Mouse (Mus musculus) hindbrain, embryonic 14.5 days (tissue): ENCODE measurements around the gene Dcst1. TPM values are rescaled to one million over a fixed set of nuclear protein-coding genes. Genes with fewer than 3 reads are reported as not detected.

Experiments
- ATAC-seq: fragments of 200-750 bp; cut with Nextera tagmentation; 2 replicates; pipeline ENCODE4 v1.8.0; 2017; ENCODE audit warnings: moderate number of reproducible peaks, mild to moderate bottlenecking, moderate TSS enrichment, moderate library complexity; ENCODE audit not compliant: low FRiP score
- DNase-seq: peaks from one replicate; pipeline ENCODE4 v3.0.0-alpha.2; 2015; ENCODE audit warnings: low spot score
- H3K27ac ChIP-seq: fragments of 300-500 bp; sonication (generic); 2 replicates; pipeline ENCODE4 v1.5.1; 2014; ENCODE audit warnings: mild to moderate bottlenecking, moderate library complexity
- H3K27me3 ChIP-seq: fragments of 300-500 bp; sonication (generic); 2 replicates; pipeline ENCODE4 v1.6.1; 2014; ENCODE audit warnings: mild to moderate bottlenecking, low read length, mixed read lengths; ENCODE audit not compliant: control insufficient read depth, insufficient read depth
- H3K36me3 ChIP-seq: fragments of 300-500 bp; sonication (generic); replicated peaks from 2 replicates; pipeline ENCODE4 v1.6.1; 2014; ENCODE audit not compliant: control insufficient read depth, insufficient read depth
- H3K4me1 ChIP-seq: fragments of 300-500 bp; sonication (generic); replicated peaks from 2 replicates; pipeline ENCODE4 v1.6.1; 2014; ENCODE audit warnings: antibody characterized with exemption, low read length, mixed read lengths; ENCODE audit not compliant: control insufficient read depth, insufficient read depth
- H3K4me2 ChIP-seq: fragments of 300-500 bp; sonication (generic); replicated peaks from 2 replicates; pipeline ENCODE4 v1.6.1; 2014; ENCODE audit warnings: mild to moderate bottlenecking, moderate library complexity
- H3K4me3 ChIP-seq: fragments of 300-500 bp; sonication (generic); replicated peaks from 2 replicates; pipeline ENCODE4 v1.5.1; 2014; ENCODE audit warnings: mild to moderate bottlenecking, low read length
- H3K9ac ChIP-seq: fragments of 300-500 bp; sonication (generic); 2 replicates; pipeline ENCODE4 v1.6.1; 2014
- H3K9me3 ChIP-seq: fragments of 300-500 bp; sonication (generic); 2 replicates; pipeline ENCODE4 v1.6.1; 2016; ENCODE audit warnings: low read length; ENCODE audit not compliant: control insufficient read depth
- WGBS: fragments of 180-500 bp; shearing (Covaris S2); extraction: QIAGEN DNeasy Blood & Tissue Kit; methylation state at CpG from one replicate; pipeline ENCODE4 v1.1.7; 2014; 5-methylcytosine and 5-hydroxymethylcytosine counted together
- polyA plus RNA-seq: library from polyadenylated mRNA; unstranded; fragments of >200 nt; fragmentation: Nextera tagmentation; extraction: Ambion mirVana; gene quantifications from 2 replicates; pipeline ENCODE4 v1.2.1, GENCODE M21; 2014

Dcst1 gene
- polyA plus RNA-seq, 1 experiment from 2014 or later, result 0.43 TPM

DNA sequence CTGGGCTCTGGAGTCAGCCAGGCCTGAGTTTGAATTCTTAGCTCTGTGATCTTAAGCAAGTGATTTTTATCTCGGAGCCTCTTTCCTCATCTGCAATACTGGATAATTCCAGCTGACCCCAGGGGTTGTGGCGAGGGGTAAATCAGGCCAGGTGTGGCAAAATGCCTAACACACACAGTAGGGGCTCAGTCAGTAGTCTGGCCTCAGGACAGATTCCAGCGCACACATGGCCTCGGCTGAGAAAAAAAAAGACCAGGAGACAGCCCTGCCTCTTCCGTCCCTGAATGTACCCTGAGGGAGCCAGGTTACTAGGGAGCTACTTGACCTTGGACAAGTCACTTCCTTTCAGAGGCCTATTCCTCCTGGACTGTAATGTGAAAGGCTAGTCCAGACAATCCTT, 17.9 kb upstream of the Dcst1 start:
- Histone ChIP-seq H3K4me2 (no peak overlapping the region), H3K36me3 (no peaks in the 10 kb centered on the region), H3K9ac (no peak overlapping the region), H3K4me3 (no peak overlapping the region), H3K9me3 (no peaks in the 10 kb centered on the region), H3K27me3 (no peaks in the 10 kb centered on the region), H3K4me1 (peaks cover 13% of the 10 kb centered on the region), H3K27ac (no peak overlapping the region)
- 79% methylated on average over 5 of the region's 5 CpGs for WGBS
- ATAC-seq, result no peak
- no peak for DNase-seq

- H3K4me1 ChIP-seq, result peaks cover 14% of the 10 kb centered on the region
- no peak overlapping the region for H3K4me3 ChIP-seq
- H3K4me2 ChIP-seq, result no peak overlapping the region
- ATAC-seq, result no peak
- H3K9ac ChIP-seq, result no peak overlapping the region
- H3K27me3 ChIP-seq, result no peaks in the 10 kb centered on the region
- no peak for DNase-seq
- H3K27ac ChIP-seq, result no peak overlapping the region
- H3K9me3 ChIP-seq, result no peaks in the 10 kb centered on the region
- WGBS, result 90% methylated on average over 9 of the region's 9 CpGs
- no peaks in the 10 kb centered on the region for H3K36me3 ChIP-seq
Measured at GRCm38 (mm10) chr3:89382033-89382882, 17.2 kb upstream of the Dcst1 start.

- no peak for ATAC-seq
- no peak for DNase-seq
- Histone ChIP-seq H3K27me3 (no peaks in the 10 kb centered on the region), H3K9ac (no peak overlapping the region), H3K4me3 (no peak overlapping the region), H3K9me3 (no peaks in the 10 kb centered on the region), H3K4me1 (peaks cover 14% of the 10 kb centered on the region), H3K27ac (no peak overlapping the region), H3K36me3 (no peaks in the 10 kb centered on the region), H3K4me2 (no peak overlapping the region)
- 84% methylated on average over 11 of the region's 11 CpGs for WGBS
Measured at GRCm38 (mm10) chr3:89381233-89381632, 16.2 kb upstream of the Dcst1 start.

DNA sequence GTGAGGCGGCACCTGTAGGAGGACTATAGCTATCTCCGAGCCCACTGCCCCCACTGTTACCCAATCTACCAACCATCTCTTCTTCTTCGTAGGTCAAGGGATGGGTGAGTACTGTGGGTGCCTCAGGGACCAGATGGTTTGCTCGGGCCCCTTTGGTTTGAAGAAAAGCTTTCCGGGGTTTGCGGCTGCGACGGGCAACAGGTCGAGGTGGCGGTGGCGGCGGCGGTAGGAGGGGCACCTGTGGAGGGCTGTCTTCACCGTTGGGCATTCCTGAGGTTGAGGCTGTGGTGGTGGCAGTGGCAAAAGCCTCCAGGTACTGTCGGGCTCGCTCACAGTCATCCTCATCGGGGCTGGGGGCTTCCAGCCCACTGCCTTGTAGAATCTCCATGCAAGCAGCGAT, 15.7 kb upstream of the Dcst1 start:
- Histone ChIP-seq H3K4me3 (no peak overlapping the region), H3K4me2 (no peak overlapping the region), H3K36me3 (no peaks in the 10 kb centered on the region), H3K9ac (no peak overlapping the region), H3K27ac (no peak overlapping the region), H3K4me1 (peaks cover 14% of the 10 kb centered on the region), H3K9me3 (no peaks in the 10 kb centered on the region), H3K27me3 (no peaks in the 10 kb centered on the region)
- no peak for ATAC-seq
- DNase-seq, result no peak
- 96% methylated on average over 18 of the region's 18 CpGs for WGBS

DNA sequence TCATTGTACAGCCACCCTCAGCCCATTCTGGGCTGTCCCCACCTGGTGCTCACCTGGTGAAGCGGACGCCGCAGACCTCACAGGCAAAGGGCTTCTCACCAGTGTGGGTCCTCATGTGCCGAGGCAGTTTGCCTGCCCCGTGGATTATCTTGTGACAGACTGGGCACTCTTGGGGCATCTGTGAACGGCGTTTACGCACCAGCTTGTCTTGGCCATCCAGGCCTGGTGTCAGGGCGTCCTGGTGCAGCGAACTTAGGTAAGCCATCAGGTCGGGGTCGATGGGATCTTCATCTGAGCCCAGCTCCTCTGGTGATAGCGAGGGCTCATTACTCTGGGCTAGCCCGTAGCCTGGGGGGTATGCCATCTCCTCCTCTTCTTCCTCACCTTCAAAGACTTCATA, 15.2 kb upstream of the Dcst1 start:
- WGBS, result 94% methylated on average over 14 of the region's 14 CpGs

DNA sequence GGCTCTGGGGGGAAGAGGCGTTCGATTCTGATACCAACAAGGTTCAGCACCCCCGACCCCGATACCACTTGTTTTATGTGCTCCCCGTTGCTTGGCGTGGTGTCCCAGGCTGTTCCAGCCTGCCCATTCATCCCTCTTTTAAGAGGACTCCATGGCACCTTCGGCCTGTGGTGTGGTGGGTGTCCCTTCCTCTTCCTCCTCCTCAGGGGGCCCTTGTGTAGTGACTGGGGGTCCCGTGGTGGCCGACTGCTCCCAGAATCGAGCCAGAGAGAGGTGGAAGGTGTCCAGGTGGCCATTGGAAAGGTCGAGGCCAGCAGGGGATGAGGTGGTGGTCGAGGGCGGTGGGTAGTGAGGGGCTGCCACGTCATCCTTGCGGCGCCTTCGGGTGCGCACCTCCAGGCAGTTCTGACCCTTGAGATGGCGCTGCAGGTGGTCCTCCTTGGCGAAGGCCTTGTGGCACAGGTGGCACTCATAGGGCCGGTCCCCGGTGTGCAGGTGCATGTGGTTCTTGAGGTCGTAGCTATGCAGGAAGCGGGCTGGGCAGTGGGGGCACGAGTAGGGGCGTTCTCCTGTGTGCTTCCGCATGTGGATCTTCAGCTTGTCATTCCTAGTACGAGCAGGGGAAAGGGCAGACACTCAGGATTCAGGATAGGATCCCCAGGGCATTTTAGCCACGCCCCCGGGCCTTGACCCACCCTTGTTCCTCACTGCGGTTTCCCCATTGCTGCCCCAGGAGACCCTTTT, 14.5 kb upstream of the Dcst1 start:
- H3K4me3 ChIP-seq, result no peak overlapping the region
- no peak overlapping the region for H3K27ac ChIP-seq
- no peaks in the 10 kb centered on the region for H3K9me3 ChIP-seq
- H3K4me1 ChIP-seq, result peaks cover 14% of the 10 kb centered on the region
- ATAC-seq (no peak), DNase-seq (no peak)
- no peaks in the 10 kb centered on the region for H3K36me3 ChIP-seq
- WGBS, result 85% methylated on average over 31 of the region's 31 CpGs
- no peaks in the 10 kb centered on the region for H3K27me3 ChIP-seq
- peak overlapping the region; percentile 78; the same call in 1 of the 2 replicates for H3K9ac ChIP-seq
- peak overlapping the region; percentile 85 for H3K4me2 ChIP-seq

More for the DNA sequence above, 15.2 kb upstream of the Dcst1 start:
- Histone ChIP-seq H3K9ac (no peak overlapping the region), H3K4me1 (peaks cover 14% of the 10 kb centered on the region), H3K27me3 (no peaks in the 10 kb centered on the region), H3K27ac (no peak overlapping the region), H3K36me3 (no peaks in the 10 kb centered on the region), H3K4me2 (no peak overlapping the region), H3K4me3 (no peak overlapping the region), H3K9me3 (no peaks in the 10 kb centered on the region)
- ATAC-seq (no peak), DNase-seq (no peak)

- 1% methylated on average over 26 of the region's 29 CpGs for WGBS
- peak overlapping the region; percentile 78 for H3K9ac ChIP-seq
- 0 out of 2 replicates have a peak overlapping the region, but pooled peaks have one; percentile 14 for H3K27ac ChIP-seq
- peak; percentile 79 for DNase-seq
- peak overlapping the region; percentile 51 for H3K4me3 ChIP-seq
- no peaks in the 10 kb centered on the region for H3K27me3 ChIP-seq
- no peaks in the 10 kb centered on the region for H3K9me3 ChIP-seq
- peaks cover 14% of the 10 kb centered on the region for H3K4me1 ChIP-seq
- ATAC-seq, result peak; percentile 90
- no peaks in the 10 kb centered on the region for H3K36me3 ChIP-seq
- H3K4me2 ChIP-seq, result peak overlapping the region; percentile 85
Measured at GRCm38 (mm10) chr3:89378394-89379067, 13.5 kb upstream of the Dcst1 start.

DNA sequence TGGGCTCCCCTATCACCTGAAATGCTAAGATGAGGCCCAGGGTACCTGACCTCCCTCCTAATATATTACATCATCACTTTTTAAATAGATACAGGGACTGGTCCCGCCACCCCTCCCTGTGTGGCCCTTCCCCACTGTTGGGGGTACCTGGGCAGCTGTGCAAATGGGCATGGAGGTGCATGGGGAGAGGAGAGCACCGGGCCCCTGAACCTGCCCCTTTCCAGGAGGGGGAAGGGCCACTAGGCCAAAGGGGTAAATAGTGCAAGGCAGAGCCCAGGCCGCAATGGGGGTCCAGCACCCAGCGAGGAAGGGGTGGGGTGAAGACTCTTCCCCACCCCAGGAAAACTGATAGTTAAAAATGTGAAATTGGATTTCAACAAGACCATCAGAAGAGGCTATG, 12.8 kb upstream of the Dcst1 start:
- Histone ChIP-seq H3K4me1 (peaks cover 14% of the 10 kb centered on the region), H3K4me2 (peak overlapping the region; percentile 85), H3K36me3 (no peaks in the 10 kb centered on the region), H3K27ac (no peak overlapping the region), H3K27me3 (no peaks in the 10 kb centered on the region), H3K9me3 (no peaks in the 10 kb centered on the region), H3K4me3 (peak overlapping the region; percentile 51; the same call in 1 of the 2 replicates), H3K9ac (peak overlapping the region; percentile 78)
- DNase-seq, result no peak
- 76% methylated on average over 4 of the region's 4 CpGs for WGBS
- no peak; the same call in 1 of the 2 replicates for ATAC-seq
